Mouse (Mus musculus) forelimb bud, embryonic 11.5 days (tissue): ENCODE data around the gene Etl4.

Experiments
- DNase-seq: peaks from one replicate; pipeline ENCODE4 v3.0.0-alpha.2; 2012; ENCODE audit warnings: low read depth, low spot score

Etl4 gene

GRCm38 (mm10) chr2:19909171-19909899 lies at the start of gene Etl4:
TSS of gene Etl4 (plus strand) at chr2:19909780.
- peak; percentile 69 for DNase-seq

DNA sequence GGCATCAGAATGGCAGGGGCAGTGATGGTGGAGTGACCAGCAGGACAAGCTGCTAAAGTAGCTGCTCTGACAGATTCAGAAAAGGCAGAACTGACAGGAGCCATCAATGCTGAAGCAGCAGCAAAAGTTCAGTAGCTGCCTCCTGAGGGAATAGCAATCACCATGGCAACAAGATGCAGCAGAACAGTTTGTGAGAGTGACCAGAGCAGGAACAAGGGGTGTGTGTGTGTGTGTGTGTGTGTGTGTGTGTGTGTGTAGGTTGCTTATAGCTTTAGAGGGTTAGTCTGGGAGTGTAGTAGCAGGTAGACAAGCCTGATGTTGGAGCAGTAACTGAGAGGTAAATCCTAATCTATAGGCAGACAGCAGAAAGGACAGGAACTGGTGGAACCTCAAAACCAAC lies 40.4 kb upstream of the Etl4 start:
- DNase-seq: peak; percentile 20

GRCm38 (mm10) chr2:19871881-19872280 lies 37.7 kb upstream of the Etl4 start:
- peak; percentile 1 for DNase-seq

GRCm38 (mm10) chr2:19890875-19891274 lies 18.7 kb upstream of the Etl4 start:
- DNase-seq: no peak

DNA sequence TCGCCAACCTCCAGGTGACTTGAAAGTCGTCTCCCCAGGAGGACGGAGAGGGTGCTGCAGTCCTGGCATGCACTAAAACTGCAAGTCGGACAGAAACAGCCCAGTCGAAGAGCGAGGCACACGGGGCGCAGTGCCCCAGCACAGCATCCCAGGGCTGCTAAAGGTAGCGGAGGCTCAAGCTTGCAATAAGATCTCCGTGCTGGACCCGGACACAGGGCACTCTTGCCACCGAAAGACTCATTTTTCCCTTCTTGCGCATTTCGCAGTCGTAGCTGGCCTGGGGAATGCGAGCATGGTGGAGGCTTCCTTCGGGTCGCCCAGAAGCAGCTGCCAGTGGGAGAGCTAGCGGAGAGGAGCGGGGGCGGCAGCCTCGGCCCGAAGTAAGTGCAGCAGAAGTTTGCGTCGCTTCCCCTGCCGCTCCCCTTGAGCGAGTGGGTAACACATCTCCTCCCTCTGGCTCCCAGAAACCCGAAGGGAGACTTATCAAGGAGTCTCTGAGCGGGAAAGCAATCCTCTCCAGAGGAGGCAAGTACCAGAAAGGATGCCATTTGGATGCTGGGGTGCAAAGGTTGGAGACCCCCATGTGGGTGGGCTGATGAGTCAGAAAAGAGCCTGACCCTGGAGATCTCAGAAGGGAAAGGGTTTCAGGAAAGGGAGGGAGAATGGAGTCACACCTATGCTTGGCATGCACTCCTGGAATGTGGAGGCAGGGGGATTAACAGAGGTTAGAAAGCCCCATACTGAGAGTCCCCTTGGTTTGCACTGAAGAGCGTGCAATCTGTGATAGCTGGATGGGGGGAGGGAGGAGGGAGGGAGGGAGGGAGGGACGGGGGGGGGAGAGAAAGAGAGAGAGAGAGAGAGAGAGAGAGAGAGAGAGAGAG lies 560 bp downstream of the Etl4 start:
- DNase-seq: peak; percentile 33

- no peak for DNase-seq
Measured at GRCm38 (mm10) chr2:19910781-19911175, 1.2 kb downstream of the Etl4 start.

- peak; percentile 68 for DNase-seq
Measured at GRCm38 (mm10) chr2:19919190-19919589, 9.6 kb downstream of the Etl4 start.

GRCm38 (mm10) chr2:19930009-19930408 lies 20.4 kb downstream of the Etl4 start:
- DNase-seq: no peak

GRCm38 (mm10) chr2:19933836-19934235 lies 24.3 kb downstream of the Etl4 start:
- no peak for DNase-seq

DNA sequence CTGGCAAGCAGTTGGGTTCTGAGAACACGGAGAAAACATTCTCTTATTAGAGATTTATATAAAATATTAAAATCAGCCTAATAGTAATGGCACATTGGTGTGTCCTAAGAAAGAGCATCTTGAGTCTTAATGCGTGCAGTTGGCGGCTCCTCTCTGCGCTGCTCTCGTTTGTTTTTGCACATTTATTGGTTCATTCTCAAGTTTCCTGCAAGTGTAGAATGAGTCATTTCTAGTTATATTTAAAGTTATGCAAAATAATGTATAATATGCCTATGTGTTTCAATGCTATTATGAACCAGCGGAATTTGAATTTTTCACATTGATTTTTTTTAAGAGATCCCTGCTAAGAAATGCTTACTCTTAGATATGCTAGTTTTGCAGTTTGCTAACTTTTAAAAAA lies 35.6 kb downstream of the Etl4 start:
- DNase-seq: no peak

- DNase-seq: no peak
Measured at GRCm38 (mm10) chr2:19953028-19953427, 43.4 kb downstream of the Etl4 start.

- DNase-seq: no peak
Measured at GRCm38 (mm10) chr2:19966445-19966844, 56.9 kb downstream of the Etl4 start.

GRCm38 (mm10) chr2:20037671-20038070 lies 128.1 kb downstream of the Etl4 start:
- no peak for DNase-seq

DNA sequence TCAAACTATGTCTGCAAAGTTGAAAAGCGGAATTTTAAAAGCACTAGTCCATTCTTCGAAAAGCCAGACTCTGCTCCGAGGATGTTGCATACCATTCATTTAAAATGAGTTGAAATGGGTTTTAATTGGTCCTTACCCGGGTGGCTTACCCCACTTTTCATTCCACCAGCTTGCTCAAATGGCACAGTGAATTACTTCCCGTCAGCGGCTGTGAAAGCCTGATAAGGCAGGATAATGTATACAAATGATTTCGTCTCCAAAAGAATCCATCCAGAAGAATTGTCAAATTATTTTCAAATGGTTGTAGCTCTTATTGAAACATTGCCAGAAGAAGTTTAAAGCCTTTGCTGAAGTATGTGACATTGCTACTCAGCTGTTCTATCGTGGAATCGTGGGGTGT lies 162.8 kb downstream of the Etl4 start:
- no peak for DNase-seq

DNA sequence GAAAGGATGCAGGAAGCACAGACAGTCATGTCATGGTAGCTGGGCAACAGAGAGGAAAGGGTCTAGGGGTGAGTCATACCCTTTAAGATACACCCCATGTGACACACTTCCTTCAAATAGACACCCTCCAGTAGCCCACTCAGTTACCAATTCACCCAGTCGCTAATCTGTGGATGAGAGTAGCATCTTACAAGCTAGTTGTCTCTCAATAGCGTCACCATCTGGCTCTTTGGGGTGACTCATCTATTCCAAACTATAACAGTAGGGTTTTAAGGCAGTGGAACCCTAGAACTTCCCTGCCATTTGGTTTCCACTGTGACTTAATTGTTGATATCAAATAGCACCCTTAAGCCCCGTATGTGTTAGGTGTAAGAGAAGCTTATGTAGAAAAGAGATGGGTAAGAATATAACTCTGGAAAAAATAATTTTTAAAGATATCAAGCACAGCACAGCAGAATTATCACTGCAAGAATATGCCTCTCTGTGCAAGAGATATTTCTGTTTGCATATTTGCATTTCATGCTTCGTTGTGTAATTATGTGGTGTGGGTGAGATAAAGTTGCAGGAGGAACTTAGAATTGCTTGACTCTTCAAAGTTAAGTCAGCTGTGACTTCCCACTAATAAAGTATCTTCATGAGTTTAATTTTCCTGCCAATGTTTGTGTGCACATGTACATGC lies 166.7 kb downstream of the Etl4 start:
- DNase-seq: no peak

GRCm38 (mm10) chr2:20084781-20085180 lies 175.2 kb downstream of the Etl4 start:
- DNase-seq: no peak

- no peak for DNase-seq
Measured at GRCm38 (mm10) chr2:20105456-20105855, 195.9 kb downstream of the Etl4 start.

GRCm38 (mm10) chr2:20111703-20112102 lies 202.1 kb downstream of the Etl4 start:
- no peak for DNase-seq

DNA sequence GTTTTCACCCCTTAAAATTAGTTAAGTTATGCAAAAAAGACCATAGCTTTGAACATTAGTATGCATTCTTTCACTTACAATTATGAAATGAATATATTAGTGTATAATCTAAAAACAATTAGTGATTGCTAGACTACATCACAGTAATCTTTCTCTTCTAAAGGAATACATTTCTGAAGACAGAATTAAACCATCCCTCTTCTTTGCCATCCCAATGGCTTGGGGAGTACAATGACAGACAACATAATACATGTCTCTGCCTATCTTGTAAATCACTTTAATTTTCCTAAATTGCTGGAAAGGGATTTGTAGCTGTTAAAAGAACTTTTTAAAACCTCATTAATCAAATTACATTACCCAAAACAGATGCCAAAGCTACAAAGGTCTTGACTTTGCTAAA lies 216.3 kb downstream of the Etl4 start:
- DNase-seq: no peak

- no peak for DNase-seq
Measured at GRCm38 (mm10) chr2:20131792-20132191, 222.2 kb downstream of the Etl4 start.

GRCm38 (mm10) chr2:20138426-20138825 lies 228.8 kb downstream of the Etl4 start:
- no peak for DNase-seq

DNA sequence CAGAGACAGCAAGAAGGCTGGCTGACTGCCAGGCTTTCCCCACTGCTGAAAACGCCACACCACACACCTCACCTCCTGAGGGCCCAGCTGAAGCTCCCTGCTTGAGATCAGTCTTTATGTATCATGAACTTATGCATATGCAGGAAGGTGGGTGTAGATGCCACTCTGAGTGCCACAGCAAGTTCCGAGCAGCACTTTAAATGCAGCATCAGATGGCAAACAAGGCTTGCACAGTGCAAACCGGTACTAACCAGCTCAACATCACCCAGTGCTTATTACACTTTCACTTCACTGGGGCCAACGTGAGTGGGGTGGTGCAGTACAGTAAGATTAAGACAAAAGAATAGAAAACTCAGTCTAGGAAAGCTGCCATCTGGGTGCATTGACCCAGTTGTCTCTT lies 235.8 kb downstream of the Etl4 start:
- DNase-seq: no peak
